Mouse (Mus musculus) lung, embryonic 15.5 days (tissue): ENCODE results near the gene Gm21970. TPM values are rescaled to one million over a fixed set of nuclear protein-coding genes. Genes with fewer than 3 reads are reported as not detected.

Experiments used
- ATAC-seq: fragments of 200-750 bp; cut with Nextera tagmentation; 2 replicates; pipeline ENCODE4 v1.8.0; 2017; ENCODE audit warnings: moderate number of reproducible peaks, borderline replicate concordance; ENCODE audit not compliant: low FRiP score, low TSS enrichment; ENCODE audit errors: extremely low read depth
- H3K27ac ChIP-seq: fragments of 300-500 bp; sonication (generic); 2 replicates; pipeline ENCODE4 v1.5.1; 2015; ENCODE audit warnings: moderate library complexity, mild to moderate bottlenecking, inconsistent platforms
- H3K27me3 ChIP-seq: fragments of 300-500 bp; sonication (generic); 2 replicates; pipeline ENCODE4 v1.6.1; 2015; ENCODE audit warnings: inconsistent platforms
- H3K36me3 ChIP-seq: fragments of 300-500 bp; sonication (generic); 2 replicates; pipeline ENCODE4 v1.6.1; 2015; ENCODE audit warnings: inconsistent platforms
- H3K4me1 ChIP-seq: fragments of 300-500 bp; sonication (generic); 2 replicates; pipeline ENCODE4 v1.6.1; 2015; ENCODE audit warnings: inconsistent platforms
- H3K4me2 ChIP-seq: fragments of 300-500 bp; sonication (generic); 2 replicates; pipeline ENCODE4 v1.6.1; 2015; ENCODE audit warnings: inconsistent platforms, mild to moderate bottlenecking, moderate library complexity
- H3K4me3 ChIP-seq: fragments of 300-500 bp; sonication (generic); 2 replicates; pipeline ENCODE4 v1.5.1; 2015; ENCODE audit warnings: mild to moderate bottlenecking, inconsistent platforms
- H3K9ac ChIP-seq: fragments of 300-500 bp; sonication (generic); 2 replicates; pipeline ENCODE4 v1.6.1; 2015; ENCODE audit warnings: inconsistent platforms
- H3K9me3 ChIP-seq: fragments of 300-500 bp; sonication (generic); 2 replicates; pipeline ENCODE4 v1.6.1; 2016; ENCODE audit warnings: inconsistent platforms
- WGBS: fragments of 180-500 bp; shearing (Covaris S2); methylation state at CpG from one replicate; pipeline ENCODE4 v1.1.7; 2015; 5-methylcytosine and 5-hydroxymethylcytosine counted together
- polyA plus RNA-seq: library from polyadenylated mRNA; unstranded; fragments of >200 nt; fragmentation: Nextera tagmentation; extraction: Ambion mirVana; gene quantifications from 2 replicates; pipeline ENCODE4 v1.2.1, GENCODE M21; 2015

Gm21970 gene
- polyA plus RNA-seq, 1 experiment from 2014 or later: not detected

GRCm38 (mm10) chr16:91373473-91374252 is 17.9 kb upstream of the Gm21970 start:
- H3K4me1 ChIP-seq: peaks cover 26% of the 10 kb centered on the region
- 20% methylated on average over 13 of the region's 13 CpGs for WGBS
- H3K36me3 ChIP-seq: 0 out of 2 replicates have a peak, but pooled peaks cover 4% of the 10 kb centered on the region

GRCm38 (mm10) chr16:91374253-91374634 is 17.3 kb upstream of the Gm21970 start:
- Histone ChIP-seq H3K9me3 (no peaks in the 10 kb centered on the region), H3K36me3 (0 out of 2 replicates have a peak, but pooled peaks cover 4% of the 10 kb centered on the region), H3K4me2 (peak overlapping the region; percentile 61; the same call in 1 of the 2 replicates), H3K27me3 (no peaks in the 10 kb centered on the region), H3K4me3 (peak overlapping the region; percentile 82), H3K4me1 (peaks cover 32% of the 10 kb centered on the region), H3K9ac (no peak overlapping the region), H3K27ac (no peak overlapping the region)
- 73% methylated on average over 3 of the region's 3 CpGs for WGBS
- no peak for ATAC-seq

More at GRCm38 (mm10) chr16:91373473-91374252, 17.9 kb upstream of the Gm21970 start:
- peak overlapping the region; percentile 96 for H3K27ac ChIP-seq
- H3K27me3 ChIP-seq: no peaks in the 10 kb centered on the region
- H3K9ac ChIP-seq: peak overlapping the region; percentile 88
- H3K4me3 ChIP-seq: peak overlapping the region; percentile 82
- no peak for ATAC-seq
- H3K4me2 ChIP-seq: peak overlapping the region; percentile 61
- no peaks in the 10 kb centered on the region for H3K9me3 ChIP-seq

GRCm38 (mm10) chr16:91376701-91377100 is 14.8 kb upstream of the Gm21970 start:
- 84% methylated on average over 10 of the region's 10 CpGs for WGBS
- Histone ChIP-seq H3K4me2 (no peak overlapping the region), H3K9me3 (no peaks in the 10 kb centered on the region), H3K9ac (no peak overlapping the region), H3K27me3 (no peaks in the 10 kb centered on the region), H3K4me1 (peaks cover 40% of the 10 kb centered on the region), H3K27ac (no peak overlapping the region), H3K36me3 (0 out of 2 replicates have a peak, but pooled peaks cover 4% of the 10 kb centered on the region), H3K4me3 (no peak overlapping the region)
- ATAC-seq: no peak

DNA sequence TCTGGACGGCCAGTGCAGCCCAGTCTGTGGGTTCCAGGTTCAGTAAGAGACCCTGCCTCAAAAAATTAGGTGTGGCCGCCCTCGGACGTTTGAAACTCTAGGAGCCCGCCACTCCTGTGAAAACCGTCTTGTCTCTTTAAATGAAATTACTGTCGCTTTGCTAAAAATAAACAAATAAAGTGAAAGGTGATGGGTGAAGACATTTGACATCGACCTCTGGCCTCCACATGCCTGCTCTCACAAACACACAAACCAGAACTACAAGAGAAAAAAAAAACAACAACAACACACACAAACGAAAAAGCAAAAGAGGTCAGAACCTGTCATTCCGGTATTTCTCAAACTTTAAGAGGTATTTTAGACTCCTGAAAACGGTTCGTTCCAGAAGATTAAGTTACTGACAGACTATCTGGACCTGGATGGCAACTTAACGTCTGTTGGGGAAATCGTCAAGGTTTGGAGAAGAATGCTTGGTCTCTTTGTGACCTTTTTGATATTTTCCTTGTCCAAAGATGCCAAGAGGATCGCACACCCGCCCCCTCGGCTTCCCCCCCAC is 13.0 kb upstream of the Gm21970 start:
- Histone ChIP-seq H3K9ac (no peak overlapping the region), H3K4me2 (peak overlapping the region; percentile 38), H3K27ac (peak overlapping the region; percentile 71), H3K36me3 (0 out of 2 replicates have a peak, but pooled peaks cover 4% of the 10 kb centered on the region), H3K27me3 (no peaks in the 10 kb centered on the region), H3K4me3 (no peak overlapping the region), H3K9me3 (no peaks in the 10 kb centered on the region), H3K4me1 (peaks cover 39% of the 10 kb centered on the region)
- no peak for ATAC-seq
- WGBS: 40% methylated on average over 17 of the region's 17 CpGs

DNA sequence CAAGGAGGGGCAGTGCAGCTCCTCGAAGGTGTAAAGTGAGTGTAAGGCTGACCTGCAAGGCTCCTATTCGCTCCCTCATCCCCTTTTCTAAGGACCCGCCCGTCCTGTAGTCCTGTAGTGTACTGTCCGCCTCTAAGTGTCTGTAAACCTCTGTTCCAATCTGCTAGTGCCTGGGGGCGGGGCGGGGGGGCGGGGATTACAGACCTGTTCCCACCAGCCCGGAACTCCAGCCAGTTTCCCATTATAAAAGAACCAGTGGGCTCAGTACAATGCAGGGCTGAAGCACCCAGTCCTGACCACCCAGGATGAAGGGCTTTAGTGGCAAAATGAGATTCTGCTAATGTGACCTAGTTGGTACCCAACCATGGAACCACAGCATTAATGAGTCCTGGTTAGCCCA is 12.5 kb upstream of the Gm21970 start:
- Histone ChIP-seq H3K27ac (peak overlapping the region; percentile 71), H3K9me3 (no peaks in the 10 kb centered on the region), H3K27me3 (no peaks in the 10 kb centered on the region), H3K36me3 (peaks cover 9% of the 10 kb centered on the region), H3K9ac (no peak overlapping the region), H3K4me3 (no peak overlapping the region), H3K4me1 (peaks cover 35% of the 10 kb centered on the region), H3K4me2 (peak overlapping the region; percentile 38)
- ATAC-seq: no peak
- WGBS: 18% methylated on average over 9 of the region's 9 CpGs

DNA sequence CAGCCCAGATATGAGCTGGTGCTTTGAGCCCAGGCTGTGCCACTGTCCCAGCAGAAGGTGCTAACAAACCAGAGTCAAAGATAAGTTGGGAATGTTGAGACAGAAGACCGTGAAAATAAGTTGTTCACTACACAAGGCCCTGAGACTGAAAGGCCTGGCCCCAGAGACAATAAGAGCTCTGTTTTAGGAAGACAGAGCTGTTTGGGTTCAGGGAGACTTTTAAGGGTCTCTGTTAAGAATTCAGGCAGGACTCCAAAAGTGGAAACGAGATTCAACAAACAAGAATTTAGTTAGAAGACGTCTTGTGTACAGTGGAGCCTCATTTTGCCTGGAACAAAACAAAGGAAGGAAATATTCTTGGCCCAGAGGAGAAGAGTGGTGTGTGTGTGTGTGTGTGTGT is 12.1 kb upstream of the Gm21970 start:
- peak overlapping the region; percentile 71 for H3K27ac ChIP-seq
- H3K4me2 ChIP-seq: no peak overlapping the region; the same call in 1 of the 2 replicates
- H3K4me3 ChIP-seq: no peak overlapping the region
- no peaks in the 10 kb centered on the region for H3K9me3 ChIP-seq
- no peak for ATAC-seq
- H3K9ac ChIP-seq: no peak overlapping the region
- peaks cover 31% of the 10 kb centered on the region for H3K4me1 ChIP-seq
- H3K36me3 ChIP-seq: peaks cover 13% of the 10 kb centered on the region
- no peaks in the 10 kb centered on the region for H3K27me3 ChIP-seq
- 24% methylated on average over 3 of the region's 3 CpGs for WGBS

DNA sequence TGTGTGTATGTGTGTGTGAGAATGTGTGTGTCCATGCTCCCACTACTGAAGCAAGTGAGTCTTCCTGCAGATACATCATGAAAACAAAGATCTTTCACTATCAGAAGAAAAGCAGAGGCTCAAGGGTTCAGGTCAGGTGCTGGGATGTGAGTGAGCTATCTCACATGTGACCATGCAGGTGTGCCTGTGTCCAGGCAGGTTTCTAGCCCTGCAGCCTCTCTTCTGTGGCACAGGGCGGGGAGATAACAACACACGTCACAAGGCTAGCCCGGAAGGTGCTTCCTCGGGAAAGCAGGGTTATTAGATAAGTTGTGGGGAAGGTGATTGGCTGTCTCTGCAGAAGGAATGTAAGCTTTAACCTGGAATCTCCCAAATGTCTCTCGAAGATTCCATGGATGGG is 11.4 kb upstream of the Gm21970 start:
- H3K4me3 ChIP-seq: no peak overlapping the region
- H3K4me2 ChIP-seq: no peak overlapping the region
- no peaks in the 10 kb centered on the region for H3K27me3 ChIP-seq
- ATAC-seq: 0 out of 2 replicates have a peak, but pooled peaks have one; percentile 15
- WGBS: 59% methylated on average over 5 of the region's 5 CpGs
- no peak overlapping the region for H3K9ac ChIP-seq
- 0 out of 2 replicates have a peak overlapping the region, but pooled peaks have one; percentile 1 for H3K27ac ChIP-seq
- peaks cover 31% of the 10 kb centered on the region for H3K4me1 ChIP-seq
- H3K36me3 ChIP-seq: peaks cover 18% of the 10 kb centered on the region
- H3K9me3 ChIP-seq: no peaks in the 10 kb centered on the region

DNA sequence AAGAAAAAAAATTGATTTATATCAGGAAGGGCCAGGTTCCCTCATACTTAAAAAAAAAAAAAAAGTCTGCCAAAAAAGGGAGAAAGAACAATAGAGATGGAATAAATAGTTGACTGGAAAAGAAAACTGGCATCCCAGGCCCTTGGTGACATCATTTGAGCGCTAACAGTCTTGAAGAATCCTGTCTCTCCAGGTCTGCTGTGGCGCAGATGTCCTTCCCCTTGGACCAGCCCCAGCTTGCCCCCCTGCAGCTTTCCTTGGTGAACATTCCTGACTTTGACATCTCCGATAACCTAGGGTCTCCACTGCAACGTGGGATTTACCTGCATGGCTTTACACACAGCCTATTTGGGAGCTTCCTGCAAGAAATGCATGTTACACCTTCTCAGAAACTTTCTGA is 9.9 kb upstream of the Gm21970 start:
- no peak overlapping the region for H3K27ac ChIP-seq
- no peaks in the 10 kb centered on the region for H3K9me3 ChIP-seq
- no peak for ATAC-seq
- no peak overlapping the region for H3K4me3 ChIP-seq
- H3K4me2 ChIP-seq: no peak overlapping the region
- H3K4me1 ChIP-seq: peaks cover 27% of the 10 kb centered on the region
- no peaks in the 10 kb centered on the region for H3K27me3 ChIP-seq
- H3K36me3 ChIP-seq: peaks cover 17% of the 10 kb centered on the region
- H3K9ac ChIP-seq: no peak overlapping the region
- WGBS: 72% methylated on average over 4 of the region's 4 CpGs

DNA sequence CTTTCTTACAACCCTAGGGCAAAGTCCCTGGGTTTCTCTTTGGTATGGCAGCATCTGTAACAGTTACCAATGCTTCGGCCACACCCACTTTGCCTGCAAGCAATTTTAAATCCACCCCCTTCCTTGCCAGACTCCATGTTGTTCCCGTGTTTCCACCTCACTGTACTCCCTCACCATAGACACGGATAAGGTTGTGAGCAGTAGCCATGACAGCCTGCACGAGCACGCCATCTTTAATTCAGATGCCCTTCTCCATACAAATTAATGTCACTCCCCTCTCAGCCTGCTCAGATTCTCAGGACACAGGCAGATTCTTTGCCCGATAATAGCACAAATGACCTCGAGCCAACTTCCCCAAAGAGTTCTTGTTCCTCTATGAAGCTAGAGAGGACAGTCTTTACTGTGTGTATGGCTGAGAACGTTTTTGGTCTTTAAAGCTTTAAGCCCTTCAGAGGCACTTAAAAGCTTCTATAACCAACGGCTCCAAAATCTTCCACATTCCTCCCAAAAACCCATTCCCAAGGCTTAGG is 9.2 kb upstream of the Gm21970 start:
- Histone ChIP-seq H3K4me1 (peaks cover 26% of the 10 kb centered on the region), H3K9ac (no peak overlapping the region), H3K4me3 (no peak overlapping the region), H3K27ac (no peak overlapping the region), H3K4me2 (no peak overlapping the region), H3K9me3 (no peaks in the 10 kb centered on the region), H3K27me3 (no peaks in the 10 kb centered on the region), H3K36me3 (peaks cover 19% of the 10 kb centered on the region)
- WGBS: 82% methylated on average over 9 of the region's 9 CpGs
- no peak for ATAC-seq

- Histone ChIP-seq H3K4me1 (peaks cover 12% of the 10 kb centered on the region), H3K27me3 (no peaks in the 10 kb centered on the region), H3K9me3 (no peaks in the 10 kb centered on the region), H3K4me2 (no peak overlapping the region), H3K27ac (peak overlapping the region; percentile 7; the same call in 1 of the 2 replicates), H3K9ac (no peak overlapping the region), H3K4me3 (no peak overlapping the region), H3K36me3 (peaks cover 35% of the 10 kb centered on the region)
- ATAC-seq: no peak
- WGBS: 59% methylated on average over 4 of the region's 4 CpGs
Observed at GRCm38 (mm10) chr16:91384221-91384620, 7.3 kb upstream of the Gm21970 start.

DNA sequence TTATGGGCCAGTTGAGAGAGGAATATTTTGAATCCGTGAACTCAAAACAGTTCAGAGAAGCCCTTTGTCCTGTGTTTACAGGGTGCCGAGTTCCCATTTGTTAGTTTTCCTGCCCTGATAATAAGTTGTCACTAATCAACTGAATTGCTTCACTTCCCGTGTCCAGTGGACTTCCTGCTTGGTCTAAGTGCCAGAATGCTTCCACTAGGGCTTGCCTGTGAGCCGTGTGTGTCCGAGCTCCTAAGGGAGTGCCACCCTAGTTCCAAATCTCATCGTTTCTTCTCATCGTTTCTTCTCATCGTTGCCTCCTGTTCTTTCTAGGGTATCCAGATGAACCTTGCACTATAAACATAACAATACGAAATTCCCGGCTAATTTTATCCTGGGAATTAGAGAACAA is 5.9 kb upstream of the Gm21970 start:
- no peaks in the 10 kb centered on the region for H3K27me3 ChIP-seq
- peaks cover 46% of the 10 kb centered on the region for H3K36me3 ChIP-seq
- peak overlapping the region; percentile 26; the same call in 1 of the 2 replicates for H3K27ac ChIP-seq
- WGBS: 51% methylated on average over 10 of the region's 10 CpGs
- ATAC-seq: peak; percentile 55; the same call in 1 of the 2 replicates
- H3K9me3 ChIP-seq: no peaks in the 10 kb centered on the region
- H3K4me1 ChIP-seq: 0 out of 2 replicates have a peak, but pooled peaks cover 3% of the 10 kb centered on the region
- no peak overlapping the region for H3K4me2 ChIP-seq
- no peak overlapping the region for H3K4me3 ChIP-seq
- H3K9ac ChIP-seq: no peak overlapping the region
